Mouse (Mus musculus): Measurements from ENCODE around the gene Dok3. TPM values are rescaled to one million over a fixed set of nuclear protein-coding genes. Genes with fewer than 3 reads are reported as not detected.

The Dok3 gene
- polyA plus RNA-seq, 1 experiment, result 21.9 TPM

- no peak overlapping the region for H3K4me3 ChIP-seq (ENCODE audit: control insufficient read depth, insufficient read depth, low read length)
- 94% methylated on average over 10 of the region's 10 CpGs for WGBS
- H3K27ac ChIP-seq (ENCODE audit: control insufficient read depth, insufficient read depth, low read length), result no peak overlapping the region
- H3K27me3 ChIP-seq (ENCODE audit: control insufficient read depth, insufficient read depth, low read length), result no peaks in the 10 kb centered on the region
- TF ChIP-seq POLR2A (IDR thresholded peaks at IDR 0.05; ENCODE audit: control insufficient read depth, extremely low read depth, insufficient read depth, low read length, poor library complexity), result no peak
- TF ChIP-seq CTCF (IDR thresholded peaks at IDR 0.05; ENCODE audit: borderline replicate concordance, control insufficient read depth, extremely low read depth, insufficient read depth, low read length, poor library complexity), result no peak
- H3K36me3 ChIP-seq (ENCODE audit: control insufficient read depth, insufficient read depth, low read length), result no peaks in the 10 kb centered on the region
- H3K4me1 ChIP-seq (replicated peaks; ENCODE audit: control insufficient read depth, insufficient read depth, low read length), result peaks cover 28% of the 10 kb centered on the region
- DNase-seq, result no peak
These were observed 22.4 kb downstream of the Dok3 start for GRCm38 (mm10) chr13:55506697-55507096.

- Histone ChIP-seq H3K27ac (ENCODE audit: control insufficient read depth, insufficient read depth, low read length) (no peak overlapping the region), H3K4me1 (replicated peaks; ENCODE audit: control insufficient read depth, insufficient read depth, low read length) (peaks cover 20% of the 10 kb centered on the region), H3K4me3 (ENCODE audit: control insufficient read depth, insufficient read depth, low read length) (no peak overlapping the region), H3K27me3 (ENCODE audit: control insufficient read depth, insufficient read depth, low read length) (no peaks in the 10 kb centered on the region), H3K36me3 (ENCODE audit: control insufficient read depth, insufficient read depth, low read length) (no peaks in the 10 kb centered on the region)
- TF ChIP-seq CTCF (IDR thresholded peaks at IDR 0.05; ENCODE audit: borderline replicate concordance, control insufficient read depth, extremely low read depth, insufficient read depth, low read length, poor library complexity) (no peak), POLR2A (IDR thresholded peaks at IDR 0.05; ENCODE audit: control insufficient read depth, extremely low read depth, insufficient read depth, low read length, poor library complexity) (no peak)
- WGBS, result 98% methylated on average over 9 of the region's 9 CpGs
- DNase-seq, result no peak
These were observed 23.3 kb downstream of the Dok3 start for GRCm38 (mm10) chr13:55505810-55506209.

- no peak for DNase-seq
- Histone ChIP-seq H3K27me3 (ENCODE audit: control insufficient read depth, insufficient read depth, low read length) (no peaks in the 10 kb centered on the region), H3K36me3 (ENCODE audit: control insufficient read depth, insufficient read depth, low read length) (no peaks in the 10 kb centered on the region), H3K4me1 (replicated peaks; ENCODE audit: control insufficient read depth, insufficient read depth, low read length) (peaks cover 20% of the 10 kb centered on the region), H3K4me3 (ENCODE audit: control insufficient read depth, insufficient read depth, low read length) (no peak overlapping the region), H3K27ac (ENCODE audit: control insufficient read depth, insufficient read depth, low read length) (no peak overlapping the region)
- no peak for TF ChIP-seq CTCF (IDR thresholded peaks at IDR 0.05; ENCODE audit: borderline replicate concordance, control insufficient read depth, extremely low read depth, insufficient read depth, low read length, poor library complexity)
- TF ChIP-seq POLR2A (IDR thresholded peaks at IDR 0.05; ENCODE audit: control insufficient read depth, extremely low read depth, insufficient read depth, low read length, poor library complexity), result no peak
- WGBS, result 93% methylated on average over 5 of the region's 5 CpGs
These were observed 24.7 kb downstream of the Dok3 start for GRCm38 (mm10) chr13:55504390-55504789.

GRCm38 (mm10) chr13:55502405-55502804 is 26.7 kb downstream of the Dok3 start:
- 42% methylated on average over 8 of the region's 8 CpGs for WGBS
- Histone ChIP-seq H3K4me1 (replicated peaks; ENCODE audit: control insufficient read depth, insufficient read depth, low read length) (peaks cover 10% of the 10 kb centered on the region), H3K36me3 (ENCODE audit: control insufficient read depth, insufficient read depth, low read length) (no peaks in the 10 kb centered on the region), H3K4me3 (ENCODE audit: control insufficient read depth, insufficient read depth, low read length) (no peak overlapping the region), H3K27me3 (ENCODE audit: control insufficient read depth, insufficient read depth, low read length) (no peaks in the 10 kb centered on the region), H3K27ac (ENCODE audit: control insufficient read depth, insufficient read depth, low read length) (no peak overlapping the region)
- TF ChIP-seq POLR2A (IDR thresholded peaks at IDR 0.05; ENCODE audit: control insufficient read depth, extremely low read depth, insufficient read depth, low read length, poor library complexity) (no peak), CTCF (IDR thresholded peaks at IDR 0.05; ENCODE audit: borderline replicate concordance, control insufficient read depth, extremely low read depth, insufficient read depth, low read length, poor library complexity) (no peak)
- no peak for DNase-seq

GRCm38 (mm10) chr13:55500575-55500974 is 28.5 kb downstream of the Dok3 start:
- no peaks in the 10 kb centered on the region for H3K36me3 ChIP-seq (ENCODE audit: control insufficient read depth, insufficient read depth, low read length)

GRCm38 (mm10) chr13:55498906-55499305 is 30.2 kb downstream of the Dok3 start:
- 90% methylated on average over 11 of the region's 11 CpGs for WGBS
- H3K27ac ChIP-seq (ENCODE audit: control insufficient read depth, insufficient read depth, low read length), result no peak overlapping the region
- peaks cover 17% of the 10 kb centered on the region for H3K4me1 ChIP-seq (replicated peaks; ENCODE audit: control insufficient read depth, insufficient read depth, low read length)
- H3K36me3 ChIP-seq (ENCODE audit: control insufficient read depth, insufficient read depth, low read length), result no peaks in the 10 kb centered on the region
- no peaks in the 10 kb centered on the region for H3K27me3 ChIP-seq (ENCODE audit: control insufficient read depth, insufficient read depth, low read length)
- TF ChIP-seq CTCF (IDR thresholded peaks at IDR 0.05; ENCODE audit: borderline replicate concordance, control insufficient read depth, extremely low read depth, insufficient read depth, low read length, poor library complexity), result no peak
- no peak for TF ChIP-seq POLR2A (IDR thresholded peaks at IDR 0.05; ENCODE audit: control insufficient read depth, extremely low read depth, insufficient read depth, low read length, poor library complexity)
- no peak for DNase-seq
- no peak overlapping the region for H3K4me3 ChIP-seq (ENCODE audit: control insufficient read depth, insufficient read depth, low read length)

More at GRCm38 (mm10) chr13:55500575-55500974, 28.5 kb downstream of the Dok3 start:
- no peaks in the 10 kb centered on the region for H3K27me3 ChIP-seq (ENCODE audit: control insufficient read depth, insufficient read depth, low read length)
- no peak for TF ChIP-seq POLR2A (IDR thresholded peaks at IDR 0.05; ENCODE audit: control insufficient read depth, extremely low read depth, insufficient read depth, low read length, poor library complexity)
- no peak for TF ChIP-seq CTCF (IDR thresholded peaks at IDR 0.05; ENCODE audit: borderline replicate concordance, control insufficient read depth, extremely low read depth, insufficient read depth, low read length, poor library complexity)
- peaks cover 11% of the 10 kb centered on the region for H3K4me1 ChIP-seq (replicated peaks; ENCODE audit: control insufficient read depth, insufficient read depth, low read length)
- 94% methylated on average over 10 of the region's 10 CpGs for WGBS
- no peak overlapping the region for H3K27ac ChIP-seq (ENCODE audit: control insufficient read depth, insufficient read depth, low read length)
- no peak overlapping the region for H3K4me3 ChIP-seq (ENCODE audit: control insufficient read depth, insufficient read depth, low read length)
- no peak for DNase-seq

GRCm38 (mm10) chr13:55496661-55497060 is 32.4 kb downstream of the Dok3 start:
- H3K27me3 ChIP-seq (ENCODE audit: control insufficient read depth, insufficient read depth, low read length), result no peaks in the 10 kb centered on the region; the same call in 1 of the 2 replicates
- 95% methylated on average over 6 of the region's 6 CpGs for WGBS

More at GRCm38 (mm10) chr13:55496661-55497060, 32.4 kb downstream of the Dok3 start:
- DNase-seq, result no peak
- peaks cover 10% of the 10 kb centered on the region; the same call in 1 of the 2 replicates for H3K4me1 ChIP-seq (replicated peaks; ENCODE audit: control insufficient read depth, insufficient read depth, low read length)
- no peaks in the 10 kb centered on the region for H3K36me3 ChIP-seq (ENCODE audit: control insufficient read depth, insufficient read depth, low read length)
- no peak for TF ChIP-seq CTCF (IDR thresholded peaks at IDR 0.05; ENCODE audit: borderline replicate concordance, control insufficient read depth, extremely low read depth, insufficient read depth, low read length, poor library complexity)
- TF ChIP-seq POLR2A (IDR thresholded peaks at IDR 0.05; ENCODE audit: control insufficient read depth, extremely low read depth, insufficient read depth, low read length, poor library complexity), result no peak
- H3K27ac ChIP-seq (ENCODE audit: control insufficient read depth, insufficient read depth, low read length), result no peak overlapping the region
- H3K4me3 ChIP-seq (ENCODE audit: control insufficient read depth, insufficient read depth, low read length), result no peak overlapping the region

Measured in thymus, adult 2 months (tissue).